In the genomic region with DNA sequence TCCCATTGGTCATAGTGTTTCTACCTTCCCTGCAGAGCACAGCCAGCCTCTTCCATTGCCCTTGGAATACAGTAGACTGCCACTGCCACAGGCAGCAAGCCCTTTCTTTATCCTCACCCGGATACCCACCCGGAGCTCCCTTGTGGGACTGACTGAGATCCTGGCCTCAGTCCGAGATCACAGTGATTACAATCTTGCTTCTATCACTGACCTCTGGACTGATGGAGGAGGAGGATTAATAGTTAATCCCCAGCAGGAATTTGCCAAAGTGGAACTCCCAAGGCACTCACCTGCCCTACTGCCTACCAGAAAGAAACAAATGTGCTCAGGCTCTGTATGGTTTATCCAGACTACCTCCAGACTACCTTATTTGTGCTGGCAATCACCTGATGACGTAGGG, we compare ENCODE assay signal across 18 mouse cellular contexts. TPM values are rescaled to one million over a fixed set of nuclear protein-coding genes. Genes with fewer than 3 reads are reported as not detected.
DNase-seq lines count a peak whose midpoint lies in the region; ATAC-seq and TF ChIP-seq lines count a peak whose summit lies in the region.
"Had no signal": no experiment of that assay in that cellular context is flagged by ENCODE, and none has a peak within 500 bp of the region (broad histone marks: within the 10 kb centered on the region; RNA-seq: fewer than 3 reads in every experiment).

No protein-coding gene starts in this region.

- peaks cover 29% of the 10 kb centered on the region for H3K4me1 ChIP-seq in kidney, embryonic 16.5 days (ENCODE audit: insufficient read depth, low read length)
- H3K4me1 ChIP-seq in kidney, embryonic 15.5 days: peaks cover 45% of the 10 kb centered on the region
- peaks cover 66% of the 10 kb centered on the region for H3K4me1 ChIP-seq in liver, embryonic 13.5 days (replicated peaks)
- peaks cover 1% of the 10 kb centered on the region; the same call in 1 of the 2 replicates for H3K4me1 ChIP-seq in stomach, postnatal 0 days (replicated peaks; ENCODE audit: control insufficient read depth, insufficient read depth)

- intact Hi-C loops in heart, postnatal 25 days (cut with DNase I): no loop called here

- no peak for ATAC-seq in kidney, embryonic 16.5 days (ENCODE audit: low FRiP score, low TSS enrichment)
- ATAC-seq in kidney, embryonic 15.5 days (replicated peaks; ENCODE audit: low FRiP score): no peak
- no peak; the same call in 1 of the 2 replicates for ATAC-seq in liver, embryonic 13.5 days (ENCODE audit: low read depth)
- no peak for ATAC-seq in stomach, postnatal 0 days (ENCODE audit: low FRiP score, low TSS enrichment)
- ATAC-seq: forebrain, embryonic 13.5 days; midbrain, embryonic 15.5 days had no signal

- H3K4me2 ChIP-seq in kidney, embryonic 16.5 days (replicated peaks; ENCODE audit: low read depth, low read length): no peak overlapping the region
- no peak overlapping the region for H3K4me2 ChIP-seq in kidney, embryonic 15.5 days
- peak overlapping the region; percentile 71 for H3K4me2 ChIP-seq in liver, embryonic 13.5 days
- H3K4me2 ChIP-seq in stomach, postnatal 0 days (replicated peaks; ENCODE audit: low read depth): no peak overlapping the region
- H3K4me2 ChIP-seq: forebrain, embryonic 13.5 days; limb, embryonic 12.5 days; midbrain, embryonic 15.5 days had no signal

- no peak overlapping the region for H3K4me3 ChIP-seq in kidney, embryonic 16.5 days (ENCODE audit: low read length)
- H3K4me3 ChIP-seq in kidney, embryonic 15.5 days (replicated peaks): no peak overlapping the region
- H3K4me3 ChIP-seq in liver, embryonic 13.5 days (replicated peaks): no peak overlapping the region
- no peak overlapping the region for H3K4me3 ChIP-seq in stomach, postnatal 0 days (ENCODE audit: low read depth, low read length)
- H3K4me3 ChIP-seq: embryonic facial prominence, embryonic 10.5 days; forebrain, embryonic 13.5 days; heart, embryonic 12.5 days; limb, embryonic 12.5 days; midbrain, embryonic 15.5 days had no signal

- H3K27ac ChIP-seq in kidney, embryonic 16.5 days (ENCODE audit: low read length): no peak overlapping the region
- H3K27ac ChIP-seq in kidney, embryonic 15.5 days: 0 out of 2 replicates have a peak overlapping the region, but pooled peaks have one; percentile 23
- peak overlapping the region; percentile 87 for H3K27ac ChIP-seq in liver, embryonic 13.5 days
- H3K27ac ChIP-seq in stomach, postnatal 0 days (replicated peaks): peak overlapping the region; percentile 86; the same call in 1 of the 2 replicates
- H3K27ac ChIP-seq: forebrain, embryonic 13.5 days; limb, embryonic 12.5 days; midbrain, embryonic 15.5 days had no signal

- DNase-seq in kidney, adult 11 months: peak; percentile 56
- DNase-seq in liver, embryonic 13.5 days: no peak
- no peak for DNase-seq in stomach, postnatal 0 days (ENCODE audit: low spot score)
- no peak for DNase-seq in adrenal gland, adult 8-10 months
- no peak for DNase-seq in cerebellum, adult 8-10 months
- no peak for DNase-seq in heart, postnatal 25 days (ENCODE audit: low spot score)
- DNase-seq: adrenal gland, postnatal 10 days; cerebellum, adult 11 months; retina, postnatal 1 day; thymus, adult 2 months had no signal

- H3K9me3 ChIP-seq in kidney, embryonic 16.5 days (ENCODE audit: low read length): no peaks in the 10 kb centered on the region
- H3K9me3 ChIP-seq in kidney, embryonic 15.5 days (replicated peaks): no peaks in the 10 kb centered on the region
- H3K9me3 ChIP-seq in liver, embryonic 13.5 days (replicated peaks): no peaks in the 10 kb centered on the region
- H3K9me3 ChIP-seq in stomach, postnatal 0 days (ENCODE audit: control insufficient read depth, low read length): no peaks in the 10 kb centered on the region
- H3K9me3 ChIP-seq: embryonic facial prominence, embryonic 10.5 days; forebrain, embryonic 13.5 days; heart, embryonic 12.5 days; limb, embryonic 12.5 days; midbrain, embryonic 15.5 days had no signal

- peaks cover 16% of the 10 kb centered on the region for H3K27me3 ChIP-seq in kidney, embryonic 16.5 days (ENCODE audit: insufficient read depth, low read length)
- H3K27me3 ChIP-seq in kidney, embryonic 15.5 days: peaks cover 16% of the 10 kb centered on the region
- H3K27me3 ChIP-seq in liver, embryonic 13.5 days: peaks cover 17% of the 10 kb centered on the region
- no peaks in the 10 kb centered on the region for H3K27me3 ChIP-seq in stomach, postnatal 0 days (ENCODE audit: control insufficient read depth, insufficient read depth, low read length)

- no peak overlapping the region for H3K9ac ChIP-seq in kidney, embryonic 16.5 days (replicated peaks; ENCODE audit: low read length)
- no peak overlapping the region for H3K9ac ChIP-seq in kidney, embryonic 15.5 days
- H3K9ac ChIP-seq in liver, embryonic 13.5 days: peak overlapping the region; percentile 71; the same call in 1 of the 2 replicates
- no peak overlapping the region for H3K9ac ChIP-seq in stomach, postnatal 0 days (ENCODE audit: low read length)
- H3K9ac ChIP-seq: forebrain, embryonic 13.5 days; heart, embryonic 12.5 days; limb, embryonic 12.5 days; midbrain, embryonic 15.5 days had no signal

- H3K36me3 ChIP-seq in kidney, embryonic 16.5 days (ENCODE audit: insufficient read depth, low read length): no peaks in the 10 kb centered on the region
- H3K36me3 ChIP-seq in kidney, embryonic 15.5 days: no peaks in the 10 kb centered on the region
- peaks cover 14% of the 10 kb centered on the region; the same call in 1 of the 2 replicates for H3K36me3 ChIP-seq in liver, embryonic 13.5 days
- H3K36me3 ChIP-seq in stomach, postnatal 0 days (ENCODE audit: control insufficient read depth, insufficient read depth, low read length): no peaks in the 10 kb centered on the region
- H3K36me3 ChIP-seq: embryonic facial prominence, embryonic 10.5 days; heart, embryonic 12.5 days; limb, embryonic 12.5 days; midbrain, embryonic 15.5 days had no signal

- TF ChIP-seq CTCF in stomach, postnatal 0 days (IDR thresholded peaks at IDR 0.05; ENCODE audit: low read depth): no peak

- 65% methylated on average over 4 of the region's 4 CpGs for WGBS in kidney, embryonic 16.5 days
- WGBS in kidney, embryonic 15.5 days: 67% methylated on average over 4 of the region's 4 CpGs
- 64% methylated on average over 4 of the region's 4 CpGs for WGBS in liver, embryonic 13.5 days (ENCODE audit: insufficient replicate concordance)
- 39% methylated on average over 4 of the region's 4 CpGs for WGBS in stomach, postnatal 0 days

- TF ChIP-seq EP300 in stomach, postnatal 0 days (optimal IDR thresholded peaks at IDR 0.05): no peak

RNA-seq across cellular contexts. Expression of gene Soat2, which starts 0.8 kb away (rescaled TPM):
- polyA plus RNA-seq in kidney, embryonic 16.5 days (2015; fragmentation: Nextera tagmentation; extraction: Ambion mirVana): 0.40 and 0.41 TPM in 2 replicates
- 0.33 and 1.1 TPM in 2 replicates for polyA plus RNA-seq in kidney, embryonic 15.5 days (2015; fragmentation: Nextera tagmentation; extraction: Ambion mirVana)
- polyA plus RNA-seq in liver, embryonic 13.5 days (2015; fragmentation: Nextera tagmentation; extraction: Ambion mirVana): 31.0 and 31.3 TPM in 2 replicates
- polyA plus RNA-seq in stomach, postnatal 0 days (2015; fragmentation: Nextera tagmentation; extraction: Ambion mirVana): 5.9 and 6.0 TPM in 2 replicates
- under 1 TPM; 0.15 to 0.43 (median 0.26) TPM for total RNA-seq in adrenal gland, adult 8-10 months (2022)
- total RNA-seq in heart, postnatal 25 days (2021): under 1 TPM in 1 of 2 experiments, not detected in 1; 0.11 TPM
- polyA plus RNA-seq: limb, embryonic 12.5 days; midbrain, embryonic 15.5 days had no signal

RNA-seq across cellular contexts. Expression of gene Igfbp6, which starts 5.4 kb away (rescaled TPM):
- 33.0 and 33.9 TPM in 2 replicates for polyA plus RNA-seq in kidney, embryonic 16.5 days (2015; fragmentation: Nextera tagmentation; extraction: Ambion mirVana)
- polyA plus RNA-seq in kidney, embryonic 15.5 days (2015; fragmentation: Nextera tagmentation; extraction: Ambion mirVana): 31.0 and 33.6 TPM in 2 replicates
- polyA plus RNA-seq in liver, embryonic 13.5 days (2015; fragmentation: Nextera tagmentation; extraction: Ambion mirVana): 1.1 and 1.2 TPM in 2 replicates
- 30.6 and 39.5 TPM in 2 replicates for polyA plus RNA-seq in stomach, postnatal 0 days (2015; fragmentation: Nextera tagmentation; extraction: Ambion mirVana)
- 10 to 100 TPM; 37.0 to 63.8 (median 49.2) TPM for total RNA-seq in adrenal gland, adult 8-10 months (2022)
- total RNA-seq in heart, postnatal 25 days (2021): 10 to 100 TPM; 38.3 to 43.6 TPM
- total RNA-seq: megakaryocyte progenitor cell, adult 5-6 weeks had no signal

RNA-seq across cellular contexts. Expression of gene Spryd3, which starts 13.5 kb away (rescaled TPM):
- polyA plus RNA-seq in kidney, embryonic 16.5 days (2015; fragmentation: Nextera tagmentation; extraction: Ambion mirVana): 19.0 and 22.4 TPM in 2 replicates
- 18.0 and 18.4 TPM in 2 replicates for polyA plus RNA-seq in kidney, embryonic 15.5 days (2015; fragmentation: Nextera tagmentation; extraction: Ambion mirVana)
- polyA plus RNA-seq in liver, embryonic 13.5 days (2015; fragmentation: Nextera tagmentation; extraction: Ambion mirVana): 13.1 and 13.7 TPM in 2 replicates
- 28.5 and 29.0 TPM in 2 replicates for polyA plus RNA-seq in stomach, postnatal 0 days (2015; fragmentation: Nextera tagmentation; extraction: Ambion mirVana)
- 10 to 100 TPM; 46.6 to 70.4 (median 57.7) TPM for total RNA-seq in adrenal gland, adult 8-10 months (2022)
- 10 to 100 TPM; 13.2 to 15.1 TPM for total RNA-seq in heart, postnatal 25 days (2021)

RNA-seq across cellular contexts. Expression of gene Tns2, which starts 49.3 kb away (rescaled TPM):
- 51.2 and 56.3 TPM in 2 replicates for polyA plus RNA-seq in kidney, embryonic 16.5 days (2015; fragmentation: Nextera tagmentation; extraction: Ambion mirVana)
- 39.7 and 48.4 TPM in 2 replicates for polyA plus RNA-seq in kidney, embryonic 15.5 days (2015; fragmentation: Nextera tagmentation; extraction: Ambion mirVana)
- 4.4 and 5.0 TPM in 2 replicates for polyA plus RNA-seq in liver, embryonic 13.5 days (2015; fragmentation: Nextera tagmentation; extraction: Ambion mirVana)
- polyA plus RNA-seq in stomach, postnatal 0 days (2015; fragmentation: Nextera tagmentation; extraction: Ambion mirVana): 11.9 and 15.5 TPM in 2 replicates
- 100 to 1,000 TPM in 2 of 4 experiments, 10 to 100 TPM in 2; 77.5 to 129 (median 107) TPM for total RNA-seq in adrenal gland, adult 8-10 months (2022)
- 100 to 1,000 TPM in 1 of 2 experiments, 10 to 100 TPM in 1; 98.6 to 118 TPM for total RNA-seq in heart, postnatal 25 days (2021)
- total RNA-seq: megakaryocyte progenitor cell, adult 5-6 weeks had no signal

RNA-seq across cellular contexts. Expression of gene Zfp740, which starts 53.5 kb away (rescaled TPM):
- 82.1 and 88.7 TPM in 2 replicates for polyA plus RNA-seq in kidney, embryonic 16.5 days (2015; fragmentation: Nextera tagmentation; extraction: Ambion mirVana)
- 72.7 and 77.1 TPM in 2 replicates for polyA plus RNA-seq in kidney, embryonic 15.5 days (2015; fragmentation: Nextera tagmentation; extraction: Ambion mirVana)
- 14.8 and 21.8 TPM in 2 replicates for polyA plus RNA-seq in liver, embryonic 13.5 days (2015; fragmentation: Nextera tagmentation; extraction: Ambion mirVana)
- polyA plus RNA-seq in stomach, postnatal 0 days (2015; fragmentation: Nextera tagmentation; extraction: Ambion mirVana): 19.9 and 20.2 TPM in 2 replicates
- total RNA-seq in adrenal gland, adult 8-10 months (2022): 100 to 1,000 TPM in 1 of 4 experiments, 10 to 100 TPM in 3; 61.9 to 108 (median 86.0) TPM
- 10 to 100 TPM; 34.0 to 35.2 TPM for total RNA-seq in heart, postnatal 25 days (2021)

Comparison
In these comparisons a context has a peak if more than half of its experiments do, and no peak if none do; other contexts are left out.
1. RNA of gene Igfbp6, which starts 5.4 kb away (polyA plus RNA-seq): 30.6 to 39.5 TPM in stomach, postnatal 0 days, 31.0 to 33.6 TPM in kidney, embryonic 15.5 days and 33.0 to 33.9 TPM in kidney, embryonic 16.5 days; 1.1 to 1.2 TPM in liver, embryonic 13.5 days; every median in the first group is over 10 times any median in the second.